Mouse (Mus musculus) heart, embryonic 14.5 days (tissue): ENCODE results near the gene Irs1. TPM values are rescaled to one million over a fixed set of nuclear protein-coding genes. Genes with fewer than 3 reads are reported as not detected.
A peak's percentile ranks its signal among the peaks of the same experiment; 100 is the strongest.

Source experiments
- ATAC-seq: fragments of 200-750 bp; cut with Nextera tagmentation; 2 replicates; pipeline ENCODE4 v1.8.0; 2017; ENCODE audit warnings: low read depth, moderate TSS enrichment; ENCODE audit not compliant: insufficient number of reproducible peaks, insufficient read depth, low FRiP score
- H3K27ac ChIP-seq, 2 experiments: fragments of 200-500 bp in 1 of 2; fragments of 300-500 bp in 1 of 2; sonication (generic) in 1 of 2; replicated peaks in 1 of 2; 2 replicates each; pipeline ENCODE4 v1.5.1; 2012 to 2014; ENCODE audit warnings: low read depth in 2 of 2, low read length in 2 of 2, control low read depth in 1 of 2, mild to moderate bottlenecking in 1 of 2, mixed read lengths in 1 of 2; ENCODE audit not compliant: control insufficient read depth in 1 of 2, insufficient read depth in 1 of 2
- H3K27me3 ChIP-seq: fragments of 300-500 bp; sonication (generic); 2 replicates; pipeline ENCODE4 v1.6.1; 2014; ENCODE audit warnings: mild to moderate bottlenecking, low read length, control low read depth; ENCODE audit not compliant: control insufficient read depth, insufficient read depth
- H3K36me3 ChIP-seq: fragments of 300-500 bp; sonication (generic); 2 replicates; pipeline ENCODE4 v1.6.1; 2014; ENCODE audit warnings: mild to moderate bottlenecking, control low read depth, low read length, mixed read lengths; ENCODE audit not compliant: control insufficient read depth, insufficient read depth
- H3K4me1 ChIP-seq, 2 experiments: fragments of 200-500 bp in 1 of 2; fragments of 300-500 bp in 1 of 2; sonication (generic) in 1 of 2; 2 replicates each; pipeline ENCODE4 v1.6.1; 2012 to 2014; ENCODE audit warnings: low read length in 2 of 2, control low read depth in 1 of 2, mixed read lengths in 1 of 2; ENCODE audit not compliant: control insufficient read depth in 2 of 2, insufficient read depth in 2 of 2
- H3K4me2 ChIP-seq: fragments of 300-500 bp; sonication (generic); 2 replicates; pipeline ENCODE4 v1.6.1; 2014; ENCODE audit warnings: mild to moderate bottlenecking, low read length
- H3K4me3 ChIP-seq, 2 experiments: fragments of 200-500 bp in 1 of 2; fragments of 300-500 bp in 1 of 2; sonication (generic) in 1 of 2; 2 replicates each; pipeline ENCODE4 v1.5.1; 2012 to 2014; ENCODE audit warnings: low read length in 2 of 2, mild to moderate bottlenecking in 2 of 2, control low read depth in 1 of 2, low read depth in 1 of 2, moderate library complexity in 1 of 2; ENCODE audit not compliant: control insufficient read depth in 1 of 2, insufficient read depth in 1 of 2
- H3K9ac ChIP-seq: fragments of 300-500 bp; sonication (generic); 2 replicates; pipeline ENCODE4 v1.6.1; 2014; ENCODE audit warnings: mild to moderate bottlenecking, low read length
- H3K9me3 ChIP-seq: fragments of 300-500 bp; sonication (generic); 2 replicates; pipeline ENCODE4 v1.6.1; 2016; ENCODE audit warnings: low read length, control low read depth; ENCODE audit not compliant: control insufficient read depth
- WGBS: fragments of 180-500 bp; shearing (Covaris S2); extraction: QIAGEN DNeasy Blood & Tissue Kit; methylation state at CpG from one replicate; pipeline ENCODE4 v1.1.7; 2014; 5-methylcytosine and 5-hydroxymethylcytosine counted together
- polyA plus RNA-seq: library from polyadenylated mRNA; unstranded; fragments of >200 nt; fragmentation: Nextera tagmentation; extraction: Ambion mirVana; gene quantifications from 2 replicates; pipeline ENCODE4 v1.2.1, GENCODE M21; 2014

Gene Irs1
- polyA plus RNA-seq, result 10.5 and 10.7 TPM in 2 replicates

DNA sequence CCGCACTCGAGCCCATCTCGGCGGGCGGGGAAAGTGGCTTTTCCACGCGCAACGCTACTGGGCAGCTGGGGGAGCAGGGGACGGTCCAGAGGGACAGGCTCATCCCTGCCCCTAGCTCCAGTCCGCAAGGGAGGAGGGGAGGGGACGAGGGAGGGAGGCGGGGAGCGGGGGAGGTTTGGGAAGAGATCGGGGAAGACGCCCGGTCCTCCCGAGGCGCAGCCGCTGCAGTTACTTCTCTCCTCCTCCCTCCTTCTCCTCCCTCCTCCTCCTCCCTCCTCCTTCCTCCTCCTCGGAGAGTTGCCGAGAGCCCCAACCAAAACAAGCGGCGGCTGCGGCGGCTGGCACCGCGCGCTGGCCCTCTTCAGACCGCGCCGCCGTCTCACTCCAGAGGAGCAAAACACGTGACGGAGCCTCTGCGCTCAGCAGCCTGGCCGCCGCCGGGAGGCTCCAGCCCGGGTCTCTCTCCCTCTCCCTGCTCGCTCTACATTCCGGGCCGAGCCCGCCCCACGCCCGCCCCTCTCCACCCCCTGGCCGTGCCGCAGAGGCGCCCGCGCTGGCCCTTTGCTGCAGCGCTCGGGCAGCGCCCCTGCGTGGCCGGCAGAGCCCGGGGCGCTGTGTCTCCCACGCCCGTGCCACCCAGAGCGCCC, at the start of gene Irs1:
Irs1 (minus strand) TSS at position 266 of the 647 bp plus-strand sequence.
- peak; percentile 86 for ATAC-seq
- peak within 1 kb of the TSS; percentile 96 for H3K9ac ChIP-seq
- H3K9me3 ChIP-seq, result no peaks in the 10 kb centered on the region
- under 1% methylated on average over 46 of the region's 60 CpGs for WGBS
- H3K27ac ChIP-seq, result peak within 1 kb of the TSS; percentile 93 to 98
- peaks cover 24% of the 10 kb centered on the region for H3K36me3 ChIP-seq
- H3K4me1 ChIP-seq, result peaks cover 16 to 31% of the 10 kb centered on the region in 2 experiments; a peak in 3 of 4 replicates
- peak within 1 kb of the TSS; percentile 56 to 78 for H3K4me3 ChIP-seq
- H3K4me2 ChIP-seq, result peak within 1 kb of the TSS; percentile 73
- peaks cover 16% of the 10 kb centered on the region; the same call in 1 of the 2 replicates for H3K27me3 ChIP-seq

- no peak overlapping the region for H3K4me2 ChIP-seq
Measured at GRCm38 (mm10) chr1:82334506-82334905, 43.3 kb upstream of the Irs1 start.

DNA sequence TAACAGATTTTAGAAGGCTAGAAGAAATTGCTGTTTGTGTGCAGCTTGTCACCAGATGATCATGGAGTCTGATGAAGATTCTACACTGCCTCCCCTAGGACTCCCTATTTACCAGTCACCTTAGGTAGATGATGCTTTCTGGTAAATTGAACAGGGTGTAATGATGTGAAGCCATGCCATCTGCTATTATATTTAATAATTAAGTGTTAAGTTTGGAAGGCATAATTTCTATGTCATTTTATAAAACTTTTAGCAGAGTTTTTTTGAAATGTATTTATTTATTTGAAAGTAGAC, 38.7 kb upstream of the Irs1 start:
- no peaks in the 10 kb centered on the region for H3K4me1 ChIP-seq
- no peaks in the 10 kb centered on the region for H3K36me3 ChIP-seq
- no peaks in the 10 kb centered on the region for H3K27me3 ChIP-seq
- H3K4me3 ChIP-seq, result no peak overlapping the region
- ATAC-seq, result no peak
- H3K4me2 ChIP-seq, result no peak overlapping the region
- no peaks in the 10 kb centered on the region for H3K9me3 ChIP-seq
- H3K27ac ChIP-seq, result no peak overlapping the region
- no peak overlapping the region for H3K9ac ChIP-seq

More at GRCm38 (mm10) chr1:82334506-82334905, 43.3 kb upstream of the Irs1 start:
- Histone ChIP-seq H3K27ac (no peak overlapping the region), H3K9ac (no peak overlapping the region), H3K36me3 (no peaks in the 10 kb centered on the region), H3K9me3 (no peaks in the 10 kb centered on the region), H3K4me1 (no peaks in the 10 kb centered on the region), H3K27me3 (no peaks in the 10 kb centered on the region), H3K4me3 (no peak overlapping the region)
- ATAC-seq, result no peak
- WGBS, result 83% methylated on average over 3 of the region's 3 CpGs

- Histone ChIP-seq H3K9me3 (no peaks in the 10 kb centered on the region), H3K27me3 (no peaks in the 10 kb centered on the region), H3K4me3 (no peak overlapping the region), H3K9ac (no peak overlapping the region), H3K4me2 (no peak overlapping the region), H3K4me1 (no peaks in the 10 kb centered on the region), H3K36me3 (no peaks in the 10 kb centered on the region), H3K27ac (no peak overlapping the region)
- WGBS, result 70% methylated on average over 4 of the region's 4 CpGs
- no peak for ATAC-seq
Measured at GRCm38 (mm10) chr1:82329237-82329953, 38.2 kb upstream of the Irs1 start.

GRCm38 (mm10) chr1:82328033-82328775, 37.0 kb upstream of the Irs1 start:
- Histone ChIP-seq H3K4me2 (no peak overlapping the region), H3K27me3 (no peaks in the 10 kb centered on the region), H3K9me3 (no peaks in the 10 kb centered on the region), H3K4me1 (peaks cover 0 to 4% of the 10 kb centered on the region in 2 experiments; a peak in 1 of 4 replicates), H3K27ac (no peak overlapping the region), H3K36me3 (no peaks in the 10 kb centered on the region), H3K9ac (no peak overlapping the region), H3K4me3 (no peak overlapping the region)
- WGBS, result 74% methylated on average over 7 of the region's 7 CpGs
- ATAC-seq, result no peak

GRCm38 (mm10) chr1:82326120-82326519, 34.9 kb upstream of the Irs1 start:
- H3K27ac ChIP-seq, result no peak overlapping the region
- ATAC-seq, result no peak
- H3K4me3 ChIP-seq, result no peak overlapping the region
- H3K4me2 ChIP-seq, result no peak overlapping the region
- no peaks in the 10 kb centered on the region for H3K9me3 ChIP-seq
- H3K27me3 ChIP-seq, result no peaks in the 10 kb centered on the region
- H3K36me3 ChIP-seq, result no peaks in the 10 kb centered on the region
- 88% methylated on average over 5 of the region's 5 CpGs for whole genome bisulfite sequencing
- peaks cover 0 to 4% of the 10 kb centered on the region in 2 experiments; a peak in 1 of 4 replicates for H3K4me1 ChIP-seq
- H3K9ac ChIP-seq, result no peak overlapping the region

DNA sequence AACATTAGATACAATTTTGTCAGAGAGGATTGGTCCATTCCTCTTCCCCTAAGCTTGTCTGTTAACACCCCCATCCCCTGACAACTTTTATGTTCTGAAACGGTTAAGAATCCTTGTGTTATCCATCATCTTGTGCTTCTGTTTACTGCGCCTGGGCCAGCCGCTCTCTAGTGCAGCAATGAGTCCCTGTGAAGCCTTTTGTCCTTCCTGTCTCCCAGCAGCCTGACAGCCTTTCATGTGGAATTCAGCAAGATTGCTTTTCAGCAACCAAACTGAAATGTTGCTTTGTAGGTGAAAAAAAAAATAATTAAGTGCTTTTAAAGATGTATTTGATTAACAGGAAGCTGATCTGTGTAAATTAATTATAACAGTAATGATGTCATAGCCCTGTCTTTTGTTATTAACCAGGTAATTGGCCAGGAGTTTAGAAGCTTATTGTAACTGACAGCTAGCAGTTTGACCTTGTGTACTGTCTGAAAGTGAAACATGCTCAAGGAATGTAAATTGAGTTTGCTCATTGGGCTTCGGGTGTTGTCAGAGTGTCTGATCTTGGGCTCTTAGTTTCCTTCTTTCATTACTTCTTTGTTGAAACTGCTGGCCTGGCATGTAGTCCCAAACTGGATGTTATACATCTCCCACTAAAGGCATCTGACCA, 33.0 kb upstream of the Irs1 start:
- no peaks in the 10 kb centered on the region for H3K27me3 ChIP-seq

More for the DNA sequence above, 33.0 kb upstream of the Irs1 start:
- WGBS, result 38% methylated on average over 4 of the region's 4 CpGs
- H3K9ac ChIP-seq, result no peak overlapping the region
- no peak overlapping the region for H3K4me3 ChIP-seq
- no peak for ATAC-seq
- H3K9me3 ChIP-seq, result no peaks in the 10 kb centered on the region
- H3K36me3 ChIP-seq, result no peaks in the 10 kb centered on the region
- H3K4me2 ChIP-seq, result no peak overlapping the region
- H3K27ac ChIP-seq, result no peak overlapping the region
- H3K4me1 ChIP-seq, result peaks cover 0 to 4% of the 10 kb centered on the region in 2 experiments; a peak in 1 of 4 replicates
